Mouse (Mus musculus) liver, embryonic 14.5 days (tissue): ENCODE data around the gene Ciita. TPM values are rescaled to one million over a fixed set of nuclear protein-coding genes. Genes with fewer than 3 reads are reported as not detected.
A peak's percentile ranks its signal among the peaks of the same experiment; 100 is the strongest.

Source experiments
- ATAC-seq: fragments of 200-750 bp; cut with Nextera tagmentation; 2 replicates; pipeline ENCODE4 v1.8.0; 2017; ENCODE audit warnings: moderate number of reproducible peaks, mild to moderate bottlenecking, moderate library complexity; ENCODE audit not compliant: insufficient read depth
- DNase-seq, 3 experiments: peaks; one replicate each; pipeline ENCODE4 v3.0.0-alpha.2; 2012 to 2013; ENCODE audit warnings: low read depth in 3 of 3, low spot score in 3 of 3
- H3K27ac ChIP-seq: fragments of 300-500 bp; sonication (generic); 2 replicates; pipeline ENCODE4 v1.5.1; 2014; ENCODE audit warnings: moderate library complexity, mild to moderate bottlenecking, control low read depth, inconsistent platforms
- H3K27me3 ChIP-seq: fragments of 300-500 bp; sonication (generic); 2 replicates; pipeline ENCODE4 v1.6.1; 2014; ENCODE audit warnings: mild to moderate bottlenecking, low read length, moderate library complexity; ENCODE audit not compliant: control insufficient read depth, insufficient read depth
- H3K36me3 ChIP-seq: fragments of 300-500 bp; sonication (generic); replicated peaks from 2 replicates; pipeline ENCODE4 v1.6.1; 2014; ENCODE audit warnings: low read depth; ENCODE audit not compliant: control insufficient read depth, insufficient read depth
- H3K4me1 ChIP-seq, 2 experiments: fragments of 200-500 bp in 1 of 2; fragments of 300-500 bp in 1 of 2; sonication (generic) in 1 of 2; replicated peaks; 2 replicates each; pipeline ENCODE4 v1.6.1; 2012 to 2014; ENCODE audit warnings: antibody characterized with exemption in 1 of 2, inconsistent platforms in 1 of 2, low read length in 1 of 2; ENCODE audit not compliant: control insufficient read depth in 2 of 2, insufficient read depth in 2 of 2
- H3K4me2 ChIP-seq: fragments of 300-500 bp; sonication (generic); 2 replicates; pipeline ENCODE4 v1.6.1; 2014; ENCODE audit warnings: low read depth, mild to moderate bottlenecking, control low read depth, moderate library complexity
- H3K4me3 ChIP-seq, 2 experiments: fragments of 200-500 bp in 1 of 2; fragments of 300-500 bp in 1 of 2; sonication (generic) in 1 of 2; 2 replicates each; pipeline ENCODE4 v1.5.1; 2012 to 2014; ENCODE audit warnings: low read depth in 2 of 2, low read length in 2 of 2, mild to moderate bottlenecking in 2 of 2, control low read depth in 1 of 2, inconsistent platforms in 1 of 2, moderate library complexity in 1 of 2; ENCODE audit not compliant: insufficient read depth in 1 of 2
- H3K9ac ChIP-seq: fragments of 300-500 bp; sonication (generic); replicated peaks from 2 replicates; pipeline ENCODE4 v1.6.1; 2014; ENCODE audit warnings: mild to moderate bottlenecking, control low read depth, moderate library complexity
- H3K9me3 ChIP-seq: fragments of 300-500 bp; sonication (generic); 2 replicates; pipeline ENCODE4 v1.6.1; 2016; ENCODE audit warnings: low read length, mixed read lengths; ENCODE audit not compliant: control insufficient read depth
- CTCF ChIP-seq: IDR thresholded peaks from 2 replicates; pipeline ENCODE4 v1.5.1; 2016; ENCODE audit warnings: antibody characterized with exemption, low read depth, control low read depth
- EP300 ChIP-seq: IDR thresholded peaks from 2 replicates; pipeline ENCODE4 v1.6.1; 2016; ENCODE audit warnings: antibody characterized with exemption, low read depth
- WGBS: fragments of 180-500 bp; shearing (Covaris S2); extraction: QIAGEN DNeasy Blood & Tissue Kit; methylation state at CpG from one replicate; pipeline ENCODE4 v1.1.7; 2014; ENCODE audit not compliant: insufficient replicate concordance; 5-methylcytosine and 5-hydroxymethylcytosine counted together
- polyA plus RNA-seq, 2 experiments: library from polyadenylated mRNA; depleted of rRNA in 1 of 2; stranded (reverse) in 1 of 2; unstranded in 1 of 2; fragments of >200 nt; fragmentation: Nextera tagmentation in 1 of 2; extraction: Ambion mirVana in 1 of 2; gene quantifications; 2 replicates each; pipeline versions ENCODE4 v1.2.1 to v1.2.3; 2012 to 2014

Gene Ciita
- polyA plus RNA-seq, 2 experiments: 0.06 TPM

- no peak overlapping the region for H3K27ac ChIP-seq
- no peaks in the 10 kb centered on the region for H3K4me1 ChIP-seq
- no peak for ATAC-seq
- TF ChIP-seq CTCF: no peak
- no peak for TF ChIP-seq EP300
- H3K9ac ChIP-seq: no peak overlapping the region
- no peaks in the 10 kb centered on the region for H3K27me3 ChIP-seq
- H3K4me3 ChIP-seq: no peak overlapping the region
- DNase-seq: no peak
- H3K9me3 ChIP-seq: no peaks in the 10 kb centered on the region
- H3K4me2 ChIP-seq: no peak overlapping the region
- 53% methylated on average over 6 of the region's 6 CpGs for WGBS
- H3K36me3 ChIP-seq: no peaks in the 10 kb centered on the region
Measured at GRCm38 (mm10) chr16:10508691-10509090, 28.8 kb downstream of the Ciita start.

- H3K4me3 ChIP-seq: no peak overlapping the region
- no peaks in the 10 kb centered on the region for H3K36me3 ChIP-seq
- TF ChIP-seq EP300: no peak
- WGBS: 46% methylated on average over 14 of the region's 14 CpGs
- H3K9ac ChIP-seq: no peak overlapping the region
- DNase-seq (no peak), ATAC-seq (no peak)
- no peaks in the 10 kb centered on the region for H3K9me3 ChIP-seq
- H3K27me3 ChIP-seq: no peaks in the 10 kb centered on the region
- no peak overlapping the region for H3K4me2 ChIP-seq
- no peaks in the 10 kb centered on the region for H3K4me1 ChIP-seq
- no peak overlapping the region for H3K27ac ChIP-seq
Measured at GRCm38 (mm10) chr16:10510477-10511133, 30.7 kb downstream of the Ciita start.

- ATAC-seq (no peak), DNase-seq (no peak)
- Histone ChIP-seq H3K4me1 (no peaks in the 10 kb centered on the region), H3K9ac (no peak overlapping the region), H3K27me3 (no peaks in the 10 kb centered on the region), H3K36me3 (no peaks in the 10 kb centered on the region), H3K27ac (no peak overlapping the region), H3K4me3 (no peak overlapping the region), H3K9me3 (no peaks in the 10 kb centered on the region), H3K4me2 (no peak overlapping the region)
- TF ChIP-seq CTCF (no peak), EP300 (no peak)
- 71% methylated on average over 12 of the region's 12 CpGs for WGBS
Measured at GRCm38 (mm10) chr16:10511134-10511520, 31.3 kb downstream of the Ciita start.

GRCm38 (mm10) chr16:10515953-10516572 lies 36.2 kb downstream of the Ciita start:
- Histone ChIP-seq H3K4me1 (no peaks in the 10 kb centered on the region), H3K27ac (no peak overlapping the region), H3K4me2 (no peak overlapping the region), H3K9me3 (no peaks in the 10 kb centered on the region), H3K27me3 (no peaks in the 10 kb centered on the region), H3K4me3 (no peak overlapping the region), H3K36me3 (no peaks in the 10 kb centered on the region), H3K9ac (no peak overlapping the region)
- ATAC-seq (no peak), DNase-seq (no peak)
- WGBS: 68% methylated on average over 12 of the region's 12 CpGs
- TF ChIP-seq EP300 (no peak), CTCF (no peak)

- H3K27ac ChIP-seq: no peak overlapping the region
- H3K36me3 ChIP-seq: no peaks in the 10 kb centered on the region
- no peak overlapping the region for H3K4me2 ChIP-seq
- TF ChIP-seq CTCF (peak; percentile 20; the same call in 1 of the 2 replicates), EP300 (no peak)
- H3K4me1 ChIP-seq: no peaks in the 10 kb centered on the region
- H3K27me3 ChIP-seq: no peaks in the 10 kb centered on the region
- WGBS: 34% methylated on average over 5 of the region's 5 CpGs
- H3K9ac ChIP-seq: no peak overlapping the region
- DNase-seq: no peak
- no peak for ATAC-seq
- H3K4me3 ChIP-seq: no peak overlapping the region
- no peaks in the 10 kb centered on the region for H3K9me3 ChIP-seq
Measured at GRCm38 (mm10) chr16:10518030-10518429, 38.2 kb downstream of the Ciita start.
